Mouse (Mus musculus) stomach, embryonic 14.5 days (tissue): ENCODE results near the gene Rrad. TPM values are rescaled to one million over a fixed set of nuclear protein-coding genes. Genes with fewer than 3 reads are reported as not detected.

Experiments used
- ATAC-seq: fragments of 200-750 bp; cut with Nextera tagmentation; 2 replicates; pipeline ENCODE4 v1.8.0; 2017; ENCODE audit warnings: low read depth, moderate TSS enrichment; ENCODE audit not compliant: insufficient number of reproducible peaks, insufficient read depth, low FRiP score
- H3K27ac ChIP-seq: fragments of 300-500 bp; sonication (generic); 2 replicates; pipeline ENCODE4 v1.5.1; 2014; ENCODE audit warnings: mild to moderate bottlenecking, low read length, moderate library complexity, mixed read lengths
- H3K27me3 ChIP-seq: fragments of 300-500 bp; sonication (generic); 2 replicates; pipeline ENCODE4 v1.6.1; 2014; ENCODE audit warnings: low read length, control low read depth, mixed read lengths; ENCODE audit not compliant: control insufficient read depth, insufficient read depth
- H3K36me3 ChIP-seq: fragments of 300-500 bp; sonication (generic); 2 replicates; pipeline ENCODE4 v1.6.1; 2014; ENCODE audit warnings: mild to moderate bottlenecking, control low read depth, low read length, moderate library complexity, mixed read lengths; ENCODE audit not compliant: control insufficient read depth, insufficient read depth
- H3K4me1 ChIP-seq: fragments of 300-500 bp; sonication (generic); 2 replicates; pipeline ENCODE4 v1.6.1; 2014; ENCODE audit warnings: low read length, control low read depth, mixed read lengths; ENCODE audit not compliant: control insufficient read depth, insufficient read depth
- H3K4me2 ChIP-seq: fragments of 300-500 bp; sonication (generic); replicated peaks from 2 replicates; pipeline ENCODE4 v1.6.1; 2014; ENCODE audit warnings: low read depth, low read length, control low read depth
- H3K4me3 ChIP-seq: fragments of 300-500 bp; sonication (generic); 2 replicates; pipeline ENCODE4 v1.5.1; 2014; ENCODE audit warnings: low read depth, low read length, control low read depth
- H3K9ac ChIP-seq: fragments of 300-500 bp; sonication (generic); replicated peaks from 2 replicates; pipeline ENCODE4 v1.6.1; 2014; ENCODE audit warnings: low read depth, mild to moderate bottlenecking, control low read depth, low read length, moderate library complexity, mixed read lengths
- H3K9me3 ChIP-seq: fragments of 300-500 bp; sonication (generic); 2 replicates; pipeline ENCODE4 v1.6.1; 2016; ENCODE audit warnings: low read depth, low read length, control low read depth; ENCODE audit not compliant: control insufficient read depth
- WGBS: fragments of 180-500 bp; shearing (Covaris S2); extraction: QIAGEN DNeasy Blood & Tissue Kit; methylation state at CpG from one replicate; pipeline ENCODE4 v1.1.7; 2014; 5-methylcytosine and 5-hydroxymethylcytosine counted together
- polyA plus RNA-seq: library from polyadenylated mRNA; unstranded; fragments of >200 nt; fragmentation: Nextera tagmentation; extraction: Ambion mirVana; gene quantifications from 2 replicates; pipeline ENCODE4 v1.2.1, GENCODE M21; 2014

The Rrad gene
- polyA plus RNA-seq, 1 experiment from 2014 or later = 8.2 TPM

- Histone ChIP-seq H3K27ac (no peak overlapping the region), H3K36me3 (peaks cover 25% of the 10 kb centered on the region), H3K9ac (no peak overlapping the region), H3K27me3 (no peaks in the 10 kb centered on the region), H3K4me3 (no peak overlapping the region), H3K4me1 (peaks cover 6% of the 10 kb centered on the region; the same call in 1 of the 2 replicates), H3K4me2 (no peak overlapping the region), H3K9me3 (no peaks in the 10 kb centered on the region)
- no peak for ATAC-seq
- 83% methylated on average over 21 of the region's 21 CpGs for WGBS
These were observed 35.2 kb downstream of the Rrad start for GRCm38 (mm10) chr8:104595773-104596536.

- Histone ChIP-seq H3K4me3 (no peak overlapping the region), H3K9me3 (no peaks in the 10 kb centered on the region), H3K4me1 (peaks cover 9% of the 10 kb centered on the region; the same call in 1 of the 2 replicates), H3K4me2 (no peak overlapping the region), H3K36me3 (peaks cover 25% of the 10 kb centered on the region), H3K9ac (no peak overlapping the region), H3K27ac (no peak overlapping the region), H3K27me3 (no peaks in the 10 kb centered on the region)
- no peak for ATAC-seq
- WGBS = 94% methylated on average over 19 of the region's 19 CpGs
These were observed 36.3 kb downstream of the Rrad start for GRCm38 (mm10) chr8:104594611-104595362.

- ATAC-seq = no peak
- Histone ChIP-seq H3K27ac (no peak overlapping the region), H3K36me3 (peaks cover 25% of the 10 kb centered on the region), H3K4me1 (peaks cover 9% of the 10 kb centered on the region; the same call in 1 of the 2 replicates), H3K4me2 (no peak overlapping the region), H3K9me3 (no peaks in the 10 kb centered on the region), H3K27me3 (no peaks in the 10 kb centered on the region), H3K4me3 (no peak overlapping the region), H3K9ac (no peak overlapping the region)
- 92% methylated on average over 31 of the region's 31 CpGs for WGBS
These were observed 37.4 kb downstream of the Rrad start for GRCm38 (mm10) chr8:104593536-104594325.

- no peak overlapping the region for H3K4me3 ChIP-seq
- ATAC-seq = no peak
- peaks cover 25% of the 10 kb centered on the region for H3K36me3 ChIP-seq
- peak overlapping the region; percentile 84 for H3K4me2 ChIP-seq
- no peak overlapping the region for H3K9ac ChIP-seq
- no peaks in the 10 kb centered on the region for H3K9me3 ChIP-seq
- H3K27me3 ChIP-seq = no peaks in the 10 kb centered on the region
- WGBS = 63% methylated on average over 6 of the region's 6 CpGs
- no peak overlapping the region for H3K27ac ChIP-seq
- H3K4me1 ChIP-seq = peaks cover 9% of the 10 kb centered on the region; the same call in 1 of the 2 replicates
These were observed 38.6 kb downstream of the Rrad start for GRCm38 (mm10) chr8:104592566-104592965.

- WGBS = 2% methylated on average over 9 of the region's 9 CpGs
- no peaks in the 10 kb centered on the region for H3K27me3 ChIP-seq
- ATAC-seq = no peak
These were observed 39.3 kb downstream of the Rrad start for GRCm38 (mm10) chr8:104591856-104592255.

GRCm38 (mm10) chr8:104591133-104591834 is 39.8 kb downstream of the Rrad start, which contains the start of gene Pdp2:
Pdp2 (plus strand) TSS chr8:104591451.
- Histone ChIP-seq H3K9me3 (no peaks in the 10 kb centered on the region), H3K4me2 (peak within 1 kb of the TSS; percentile 84), H3K27ac (peak within 1 kb of the TSS; percentile 82), H3K4me1 (peaks cover 9% of the 10 kb centered on the region; the same call in 1 of the 2 replicates), H3K27me3 (no peaks in the 10 kb centered on the region), H3K4me3 (peak within 1 kb of the TSS; percentile 77), H3K36me3 (peaks cover 23% of the 10 kb centered on the region), H3K9ac (peak within 1 kb of the TSS; percentile 42)
- under 1% methylated on average over 44 of the region's 44 CpGs for WGBS
- peak; percentile 97 for ATAC-seq

More at GRCm38 (mm10) chr8:104591856-104592255, 39.3 kb downstream of the Rrad start:
- Histone ChIP-seq H3K9me3 (no peaks in the 10 kb centered on the region), H3K4me2 (peak overlapping the region; percentile 84), H3K27ac (peak overlapping the region; percentile 82; the same call in 1 of the 2 replicates), H3K4me1 (peaks cover 9% of the 10 kb centered on the region; the same call in 1 of the 2 replicates), H3K36me3 (peaks cover 25% of the 10 kb centered on the region), H3K9ac (peak overlapping the region; percentile 42), H3K4me3 (peak overlapping the region; percentile 77)

GRCm38 (mm10) chr8:104590284-104590683 is 40.8 kb downstream of the Rrad start:
- 95% methylated on average over 3 of the region's 3 CpGs for WGBS
- Histone ChIP-seq H3K36me3 (peaks cover 17% of the 10 kb centered on the region; the same call in 1 of the 2 replicates), H3K27ac (no peak overlapping the region), H3K4me2 (no peak overlapping the region; the same call in 1 of the 2 replicates), H3K9ac (no peak overlapping the region), H3K4me3 (no peak overlapping the region), H3K9me3 (no peaks in the 10 kb centered on the region), H3K4me1 (peaks cover 9% of the 10 kb centered on the region; the same call in 1 of the 2 replicates), H3K27me3 (no peaks in the 10 kb centered on the region)
- ATAC-seq = no peak
